Mouse (Mus musculus): ENCODE measurements around the gene 1700012B09Rik.

The 1700012B09Rik gene

GRCm38 (mm10) chr9:14770803-14771471 is at the start of gene 1700012B09Rik:
Gene 1700012B09Rik (minus strand): TSS chr9:14771030.
- DNase-seq (ENCODE audit: low read depth, low spot score) = no peak

DNA sequence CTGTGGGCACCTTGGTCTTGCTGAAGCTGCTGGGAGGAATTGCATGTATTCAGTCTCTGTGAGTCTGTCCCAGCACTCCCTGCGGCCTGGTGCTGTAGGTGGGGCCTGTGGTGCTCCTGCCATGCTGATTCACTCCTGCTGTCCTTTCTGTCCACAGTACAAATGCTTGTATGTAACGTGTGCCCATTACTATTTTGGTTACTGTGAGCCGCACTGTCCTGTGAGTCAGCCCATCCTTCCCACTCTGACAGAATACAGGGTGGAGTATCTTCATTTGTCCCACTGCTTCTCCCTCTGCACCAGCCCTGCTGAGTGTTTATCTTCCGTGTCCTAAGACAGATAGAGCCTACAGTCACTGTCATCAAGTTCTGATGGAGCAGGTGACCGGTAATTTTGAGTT is 39.3 kb upstream of the 1700012B09Rik start:
- DNase-seq (ENCODE audit: low read depth, low spot score) = no peak

DNA sequence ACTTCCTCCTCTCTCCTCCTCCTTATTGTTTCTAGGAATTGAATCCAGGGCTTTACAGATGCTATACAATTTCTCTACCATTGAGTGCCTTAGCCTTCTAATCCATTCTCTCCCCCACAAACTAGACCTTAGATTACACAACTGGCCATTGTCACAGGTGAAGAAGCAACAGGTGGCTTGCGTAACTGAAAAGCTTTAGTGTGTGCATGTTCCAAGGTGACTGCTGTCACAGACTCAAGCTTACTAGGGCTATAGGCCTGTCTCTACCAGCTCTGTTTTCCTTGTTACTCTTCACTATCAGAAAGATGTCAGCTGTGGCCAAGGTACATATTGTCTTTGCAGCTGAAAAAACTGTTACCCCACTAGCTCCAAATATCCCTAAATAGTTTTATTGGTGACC is 36.0 kb upstream of the 1700012B09Rik start:
- no peak for DNase-seq (ENCODE audit: low read depth, low spot score)

- DNase-seq (ENCODE audit: low read depth, low spot score) = no peak
Measured at GRCm38 (mm10) chr9:14805714-14806113, 34.9 kb upstream of the 1700012B09Rik start.

- no peak for DNase-seq (ENCODE audit: low read depth, low spot score)
Measured at GRCm38 (mm10) chr9:14787356-14787755, 16.5 kb upstream of the 1700012B09Rik start.

GRCm38 (mm10) chr9:14784039-14785002 is 13.5 kb upstream of the 1700012B09Rik start, which contains the start of the genes Mre11a and Ankrd49:
Gene Mre11a (plus strand): TSS chr9:14784654.
Gene Ankrd49 (minus strand): TSS chr9:14784856.
- peak; percentile 91 for DNase-seq (ENCODE audit: low read depth, low spot score)

- no peak for DNase-seq (ENCODE audit: low read depth, low spot score)
Measured at GRCm38 (mm10) chr9:14778341-14778740, 7.5 kb upstream of the 1700012B09Rik start.

DNA sequence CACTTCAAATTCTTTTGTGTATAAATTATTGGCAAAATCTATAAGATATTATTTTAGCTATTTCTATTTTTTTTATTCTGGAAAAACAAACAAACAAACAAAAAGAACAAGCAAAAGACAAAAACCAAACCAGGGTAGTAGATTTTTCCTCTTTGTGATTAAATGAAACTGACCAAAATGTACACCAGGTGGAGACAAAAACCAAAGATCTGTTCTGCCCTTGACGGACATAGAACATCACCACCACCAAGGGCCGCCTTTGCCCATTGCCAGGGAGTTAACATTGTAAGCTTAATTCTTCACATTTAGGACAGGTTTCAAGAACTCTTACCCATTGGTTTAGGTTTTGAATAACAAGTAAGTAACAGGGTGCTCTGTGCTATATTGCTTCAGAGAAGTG is 3.0 kb upstream of the 1700012B09Rik start:
- no peak for DNase-seq (ENCODE audit: low read depth, low spot score)

- DNase-seq (ENCODE audit: low read depth, low spot score) = no peak
Measured at GRCm38 (mm10) chr9:14772074-14772473, 1.2 kb upstream of the 1700012B09Rik start.

DNA sequence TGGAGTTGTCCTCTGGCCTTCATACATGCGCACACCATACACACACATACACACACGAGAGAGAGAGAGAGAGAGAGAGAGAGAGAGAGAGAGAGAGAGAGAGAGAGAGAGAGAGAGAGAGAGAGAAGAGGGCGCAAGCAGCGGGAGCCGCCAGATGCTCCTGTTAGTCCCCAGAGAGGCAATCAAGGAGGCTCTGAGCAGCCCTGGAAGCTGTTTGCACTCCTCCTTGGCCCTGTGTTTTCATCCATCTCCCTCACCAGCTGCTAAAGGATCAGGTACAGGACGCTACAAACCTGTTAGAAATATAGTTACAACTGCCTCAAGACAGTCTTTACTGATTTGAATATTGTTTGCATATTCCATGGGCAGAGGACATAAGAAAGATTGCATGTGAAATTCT is 1.0 kb downstream of the 1700012B09Rik start:
- no peak for DNase-seq (ENCODE audit: low read depth, low spot score)

DNA sequence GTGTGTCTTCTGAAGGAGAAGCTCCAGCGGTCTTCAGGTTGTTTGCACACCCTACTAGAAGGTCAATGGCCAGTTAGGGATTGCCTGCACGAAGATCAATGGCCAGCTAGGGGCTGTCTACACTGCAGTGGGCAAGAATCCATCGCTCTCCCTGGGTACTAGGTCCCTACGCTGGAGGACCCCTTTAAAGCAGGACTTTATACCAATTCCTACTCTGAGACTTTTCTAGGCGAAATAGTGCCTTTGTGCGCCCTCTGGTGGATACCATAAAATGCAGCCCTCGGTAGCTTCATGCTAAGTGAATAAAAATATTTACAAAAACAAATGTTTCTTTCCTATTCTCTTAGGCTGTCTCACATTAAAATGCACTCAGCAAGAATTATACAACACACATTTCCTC is 6.1 kb downstream of the 1700012B09Rik start:
- DNase-seq (ENCODE audit: low read depth, low spot score) = no peak

- no peak for DNase-seq (ENCODE audit: low read depth, low spot score)
Measured at GRCm38 (mm10) chr9:14759261-14759660, 11.6 kb downstream of the 1700012B09Rik start.

DNA sequence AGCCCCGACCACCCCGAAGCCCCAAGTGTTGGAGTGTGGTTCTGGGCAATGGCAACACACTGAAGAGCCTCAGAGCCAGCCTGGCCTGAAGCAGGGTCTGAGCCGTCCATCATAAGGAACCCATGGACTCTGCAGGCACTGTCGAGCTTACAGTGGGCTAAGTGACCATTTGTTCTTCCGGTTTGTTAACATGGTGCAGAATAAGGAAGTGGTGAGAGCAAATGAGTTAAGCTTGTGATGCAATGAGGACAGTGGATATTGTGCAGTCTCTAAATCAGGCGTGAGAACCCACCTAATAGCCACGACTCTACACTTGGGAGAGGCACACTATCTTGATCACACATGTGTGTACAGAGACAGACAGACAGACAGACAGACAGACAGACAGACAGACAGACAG is 12.2 kb downstream of the 1700012B09Rik start:
- DNase-seq (ENCODE audit: low read depth, low spot score) = no peak

DNA sequence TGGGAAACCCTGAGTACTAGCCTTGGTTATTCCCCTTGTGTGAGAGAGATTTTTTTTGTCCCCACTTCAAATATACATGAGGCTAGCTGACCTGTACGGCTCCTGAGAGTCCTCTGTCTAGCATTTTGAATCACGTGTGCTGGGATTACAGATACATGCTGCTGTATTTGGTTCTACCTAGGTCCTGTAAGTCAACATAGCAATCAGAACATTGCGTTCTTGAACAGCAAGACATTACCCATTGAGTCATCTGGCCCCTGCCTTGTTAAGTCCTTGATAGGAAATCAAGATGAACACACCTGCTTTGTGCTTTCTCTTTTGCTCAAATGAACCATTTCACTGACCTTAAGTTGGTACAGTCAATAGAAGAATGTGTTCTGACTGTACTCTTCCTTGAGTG is 16.4 kb downstream of the 1700012B09Rik start:
- no peak for DNase-seq (ENCODE audit: low read depth, low spot score)

DNA sequence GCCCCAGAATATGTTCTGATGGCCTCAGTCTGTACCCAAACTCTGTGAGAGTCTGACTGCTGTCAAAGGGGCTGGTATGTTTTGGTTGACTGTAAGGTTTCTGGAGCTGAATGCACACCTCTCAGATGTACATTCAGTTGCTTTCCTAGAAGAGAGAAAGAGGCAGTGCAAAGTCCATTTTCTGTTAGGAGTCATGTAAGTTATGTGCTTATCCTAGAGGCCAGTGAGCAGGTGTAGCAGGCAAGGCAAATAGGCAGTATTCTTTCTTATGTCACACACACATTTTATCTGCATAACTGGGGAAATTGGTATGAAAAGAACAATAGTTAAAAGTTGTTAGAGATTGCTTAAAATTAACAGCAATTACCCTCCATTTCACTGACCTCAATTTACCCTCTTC is 16.9 kb downstream of the 1700012B09Rik start:
- no peak for DNase-seq (ENCODE audit: low read depth, low spot score)

- no peak for DNase-seq (ENCODE audit: low read depth, low spot score)
Measured at GRCm38 (mm10) chr9:14752001-14752522, 18.8 kb downstream of the 1700012B09Rik start, which contains the start of gene Fut4. Gene Fut4 (minus strand): TSS chr9:14752393.

- no peak for DNase-seq (ENCODE audit: low read depth, low spot score)
Measured at GRCm38 (mm10) chr9:14751503-14752000, 19.3 kb downstream of the 1700012B09Rik start.

- no peak for DNase-seq (ENCODE audit: low read depth, low spot score)
Measured at GRCm38 (mm10) chr9:14750901-14751502, 19.8 kb downstream of the 1700012B09Rik start.

DNA sequence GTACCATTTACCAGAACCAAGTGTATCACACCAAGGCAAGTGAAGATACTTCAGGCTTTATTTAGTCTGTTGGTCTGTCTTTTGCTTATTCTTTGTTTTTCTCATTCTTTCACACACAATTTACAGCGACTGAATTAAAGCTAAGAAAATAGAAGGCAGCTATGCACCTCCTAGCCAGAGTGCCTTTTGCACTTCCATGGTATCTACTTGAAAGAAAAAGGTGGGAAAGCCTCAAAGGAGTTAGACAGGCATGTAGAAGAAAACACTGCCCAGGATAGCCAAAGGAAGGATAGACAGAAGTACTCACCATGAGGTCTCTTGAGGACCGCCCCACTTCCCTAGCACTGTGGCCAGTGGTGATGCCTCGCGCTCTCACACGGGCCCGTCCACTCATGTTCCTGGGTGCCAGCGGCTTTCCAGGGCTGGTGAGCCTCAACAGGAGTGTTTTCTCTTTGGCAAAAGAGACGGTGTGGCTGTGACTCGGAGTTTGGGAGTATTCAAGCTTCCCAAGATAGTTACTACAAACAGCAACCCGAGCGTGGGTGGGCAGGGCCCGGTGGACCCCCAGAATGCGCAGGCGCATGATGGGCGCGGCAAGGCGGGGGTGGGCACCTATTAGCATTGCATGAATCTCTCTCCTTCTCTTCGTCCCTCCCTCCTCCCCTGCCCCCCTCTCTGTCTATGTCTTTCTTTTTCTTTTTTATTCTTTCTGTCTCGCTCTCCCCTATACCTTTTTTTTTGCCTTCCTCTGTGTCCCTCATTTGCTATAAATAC is 30.5 kb downstream of the 1700012B09Rik start, which contains the start of gene Piwil4:
Gene Piwil4 (minus strand): TSS at position 583 of the 774 bp plus-strand sequence.
- DNase-seq (ENCODE audit: low read depth, low spot score) = no peak

DNA sequence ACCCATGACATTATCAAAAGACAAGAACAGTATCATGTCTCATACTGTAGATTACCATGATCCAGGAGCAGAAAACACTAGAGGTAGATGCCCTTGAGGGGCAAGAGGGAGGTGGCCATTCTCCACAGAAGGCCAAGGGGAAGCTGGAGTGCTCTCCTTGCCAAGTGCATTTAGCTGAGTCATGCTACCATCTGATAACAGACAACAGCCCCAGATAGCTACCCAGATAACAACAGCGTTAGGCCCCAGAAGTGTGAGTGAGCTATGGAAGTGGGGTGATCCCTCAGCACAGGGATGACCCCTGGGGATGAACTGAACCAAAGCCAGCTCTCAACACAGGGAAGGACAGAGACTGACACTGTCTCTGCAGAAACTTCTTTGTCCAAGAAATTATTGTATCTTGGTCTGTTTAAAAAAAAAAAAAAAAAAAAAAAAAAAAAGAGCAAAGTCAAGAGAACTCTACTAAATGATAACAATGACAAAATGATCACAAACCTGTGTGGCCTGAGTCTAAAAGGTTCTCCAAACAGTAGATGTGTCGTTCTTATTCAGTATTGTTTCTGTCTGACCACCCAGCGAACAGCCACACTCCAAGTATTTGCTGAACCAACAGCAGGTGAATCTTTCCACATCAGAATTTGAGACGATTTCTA is 31.2 kb downstream of the 1700012B09Rik start:
- DNase-seq (ENCODE audit: low read depth, low spot score) = no peak

All from brain, embryonic 18.5 days (tissue).